Mouse (Mus musculus) 3T3-L1 (cell line): ENCODE measurements around the gene AI413582.

ENCODE experiments used
- DNase-seq: peaks from one replicate; pipeline ENCODE4 v3.0.0-alpha.2; 2015; ENCODE audit warnings: low read depth, low spot score

The AI413582 gene

GRCm38 (mm10) chr17:27579816-27580215 lies 14.3 kb upstream of the AI413582 start:
- DNase-seq: no peak

DNA sequence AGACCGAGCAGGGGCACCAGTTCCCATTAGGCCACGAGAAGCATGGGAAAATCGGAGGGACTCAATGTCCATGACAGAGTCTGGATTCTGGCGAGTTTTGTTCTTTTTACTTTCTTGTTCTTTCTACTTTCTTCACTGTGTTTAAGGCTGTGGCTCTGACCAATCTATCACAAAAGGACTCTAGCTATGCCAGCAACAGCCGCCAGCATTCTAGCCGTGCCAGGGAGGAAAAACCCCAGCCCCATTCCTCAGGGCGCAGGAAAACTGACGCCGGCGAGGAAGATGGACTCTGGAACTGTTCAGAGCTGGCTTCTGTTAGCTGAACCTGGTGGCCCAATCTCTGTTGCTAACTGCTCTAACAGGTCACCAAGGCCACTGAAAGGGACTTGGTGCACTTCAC lies 12.9 kb upstream of the AI413582 start:
- DNase-seq: no peak

GRCm38 (mm10) chr17:27577468-27577867 lies 11.9 kb upstream of the AI413582 start:
- DNase-seq: peak; percentile 40

GRCm38 (mm10) chr17:27576056-27576455 lies 10.5 kb upstream of the AI413582 start:
- no peak for DNase-seq

GRCm38 (mm10) chr17:27575116-27575776 lies 9.7 kb upstream of the AI413582 start:
- no peak for DNase-seq

DNA sequence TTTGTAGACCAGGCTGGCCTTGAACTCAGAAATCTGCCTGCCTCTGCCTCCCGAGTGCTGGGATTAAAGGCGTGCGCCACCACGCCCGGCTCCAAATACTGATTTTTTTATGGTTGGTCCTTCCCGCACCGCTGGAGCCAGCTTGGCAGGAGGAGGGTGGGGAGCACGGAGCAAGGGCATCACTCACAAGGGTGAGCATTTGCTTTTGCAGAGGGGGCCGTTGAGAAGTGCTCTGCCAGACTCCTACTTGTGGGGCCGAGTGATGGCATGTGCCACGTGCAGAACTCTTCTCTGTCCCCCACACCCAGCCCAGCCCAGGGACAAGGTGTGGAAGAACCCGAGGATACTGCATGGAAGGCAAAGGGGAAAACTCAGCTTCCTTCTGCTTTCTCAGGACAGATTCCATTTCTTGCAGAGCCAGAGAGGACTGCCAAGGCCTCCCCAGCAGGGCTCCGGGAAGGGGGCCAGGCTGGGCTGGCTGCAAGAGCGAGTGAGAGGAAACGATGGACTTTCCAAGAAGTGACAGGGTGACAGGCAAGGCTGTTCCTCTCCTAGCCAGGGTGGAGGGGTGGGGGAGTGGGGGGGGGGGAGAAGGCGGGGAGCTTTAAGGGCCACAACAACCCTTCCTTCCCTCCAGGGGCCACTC lies 9.0 kb upstream of the AI413582 start:
- no peak for DNase-seq

DNA sequence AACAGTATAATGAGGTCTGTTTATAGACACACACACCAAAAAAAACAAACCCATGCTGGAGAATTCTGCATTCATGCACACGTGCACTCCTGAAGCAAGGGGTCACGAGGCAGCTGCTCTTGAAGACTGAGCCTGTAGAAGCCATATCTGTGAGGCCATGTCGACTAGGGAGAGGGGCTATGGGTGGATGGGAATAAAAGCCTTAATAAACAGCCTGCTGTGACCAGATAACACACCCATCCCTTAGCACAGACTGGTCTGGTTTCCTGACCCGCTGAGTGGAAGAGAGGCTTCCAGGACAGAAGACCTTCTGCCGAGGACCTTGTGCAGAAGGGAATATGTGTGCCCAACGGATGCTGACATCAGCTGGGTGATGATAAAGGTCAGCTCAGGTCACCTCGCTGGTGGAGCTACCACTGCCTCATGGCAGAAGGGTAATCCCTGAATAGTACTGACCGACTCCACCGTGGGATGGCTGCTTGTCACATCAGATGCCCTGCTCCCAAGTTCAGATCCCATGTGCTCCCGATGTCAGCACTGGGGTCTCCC lies 8.3 kb upstream of the AI413582 start:
- no peak for DNase-seq

GRCm38 (mm10) chr17:27571315-27571714 lies 5.8 kb upstream of the AI413582 start:
- DNase-seq: no peak

- DNase-seq: no peak
Observed at GRCm38 (mm10) chr17:27568228-27568627, 2.7 kb upstream of the AI413582 start.

DNA sequence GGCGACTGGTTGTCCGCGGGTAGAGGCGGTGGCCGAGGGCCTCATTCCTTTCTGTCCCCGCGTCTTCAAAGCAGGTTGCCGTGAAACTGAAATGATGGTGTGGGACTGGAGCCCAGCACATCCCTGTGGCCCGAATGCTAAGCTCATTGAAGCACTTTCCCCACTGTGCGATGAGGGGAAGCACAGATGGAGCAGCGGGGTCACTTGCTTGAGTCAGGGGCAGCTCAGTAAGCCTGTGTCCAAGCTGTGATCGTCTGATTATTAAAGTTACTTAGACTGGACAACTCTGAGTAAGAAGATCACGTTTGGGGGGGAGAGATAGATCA lies 349 bp upstream of the AI413582 start:
- DNase-seq: no peak

GRCm38 (mm10) chr17:27564391-27565162 lies 979 bp downstream of the AI413582 start:
- peak; percentile 39 for DNase-seq

DNA sequence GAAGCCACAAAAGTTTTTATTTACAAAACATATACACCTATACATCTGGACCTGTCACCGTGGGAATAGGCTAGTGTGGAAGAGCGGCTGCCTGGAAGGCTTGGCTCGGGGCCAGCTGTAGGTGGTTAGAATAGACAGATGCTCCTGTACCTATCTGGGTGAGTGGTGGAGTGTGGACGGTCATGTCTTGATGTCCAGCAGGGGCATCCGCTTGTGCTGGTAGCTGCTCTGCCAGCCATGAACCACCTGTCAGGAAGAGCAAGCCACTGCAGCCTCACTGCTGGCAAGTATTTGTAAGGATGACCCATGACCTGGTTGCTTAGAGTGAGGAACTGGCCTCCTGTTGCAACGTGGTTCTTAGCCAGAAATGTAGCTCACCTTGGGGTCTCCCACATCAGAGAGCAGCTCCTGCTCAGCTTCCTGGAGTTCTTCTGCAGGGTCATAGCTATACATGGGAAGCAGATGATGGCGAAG lies 1.7 kb downstream of the AI413582 start:
- DNase-seq: no peak

DNA sequence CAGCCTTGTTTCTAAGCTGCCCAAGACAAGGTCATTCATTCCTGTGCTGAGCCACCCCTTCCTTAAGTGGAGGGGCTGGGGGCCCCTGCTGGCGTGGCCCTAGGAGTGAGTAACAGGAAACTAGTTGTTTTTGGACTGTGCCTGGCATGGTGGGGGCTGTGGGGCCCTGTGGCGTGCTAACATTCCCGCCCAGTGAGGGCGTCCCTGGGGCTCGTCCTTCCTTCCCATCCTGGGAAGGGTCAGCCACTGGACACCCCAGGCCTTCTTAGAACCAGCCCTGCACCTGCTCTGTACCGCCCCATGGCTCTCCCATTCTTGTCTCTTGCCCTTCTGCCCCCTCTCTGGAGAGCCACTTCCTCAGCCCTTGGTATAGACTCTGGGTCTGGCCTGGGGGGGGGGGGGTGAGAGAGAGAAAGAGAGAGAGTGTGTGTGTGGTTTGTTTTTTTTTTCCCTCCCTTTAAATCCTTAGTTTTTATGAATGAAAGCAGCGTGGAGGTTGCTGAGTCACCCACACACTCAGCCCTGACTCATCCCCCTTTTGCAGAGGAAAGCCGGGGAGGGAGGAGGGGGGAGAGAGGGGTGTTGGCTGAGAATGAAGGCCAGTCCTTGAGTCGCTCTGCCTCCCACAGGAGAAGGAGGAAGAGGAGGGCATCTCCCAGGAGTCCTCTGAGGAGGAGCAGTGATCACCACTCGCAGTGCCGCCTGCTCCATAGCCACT lies 3.6 kb downstream of the AI413582 start:
- peak; percentile 97 for DNase-seq

- peak; percentile 52 for DNase-seq
Observed at GRCm38 (mm10) chr17:27560926-27561480, 4.6 kb downstream of the AI413582 start.

- DNase-seq: no peak
Observed at GRCm38 (mm10) chr17:27559596-27559995, 6.0 kb downstream of the AI413582 start.

DNA sequence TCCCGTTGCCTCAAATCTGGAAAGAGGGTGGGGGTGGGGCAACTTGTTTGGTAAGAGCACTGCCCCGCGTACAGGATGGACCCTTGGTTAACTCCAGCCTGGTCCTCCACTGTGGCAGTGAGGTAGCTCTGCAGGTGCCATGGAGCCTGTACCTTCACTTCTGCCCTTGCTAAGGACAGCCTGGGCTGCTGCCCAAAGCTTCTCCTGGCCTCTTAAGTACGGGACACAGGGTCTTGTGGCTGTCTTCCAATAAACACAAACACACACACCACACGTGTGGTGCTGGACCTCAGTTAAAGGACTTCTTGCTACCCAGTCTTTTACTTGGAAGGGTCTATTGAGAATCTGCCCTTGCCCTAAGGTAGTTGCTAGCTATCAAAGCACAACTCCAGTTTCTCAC lies 6.7 kb downstream of the AI413582 start:
- no peak for DNase-seq

- peak; percentile 45 for DNase-seq
Observed at GRCm38 (mm10) chr17:27557927-27558661, 7.5 kb downstream of the AI413582 start.

- DNase-seq: peak; percentile 72
Observed at GRCm38 (mm10) chr17:27557181-27557926, 8.2 kb downstream of the AI413582 start.

DNA sequence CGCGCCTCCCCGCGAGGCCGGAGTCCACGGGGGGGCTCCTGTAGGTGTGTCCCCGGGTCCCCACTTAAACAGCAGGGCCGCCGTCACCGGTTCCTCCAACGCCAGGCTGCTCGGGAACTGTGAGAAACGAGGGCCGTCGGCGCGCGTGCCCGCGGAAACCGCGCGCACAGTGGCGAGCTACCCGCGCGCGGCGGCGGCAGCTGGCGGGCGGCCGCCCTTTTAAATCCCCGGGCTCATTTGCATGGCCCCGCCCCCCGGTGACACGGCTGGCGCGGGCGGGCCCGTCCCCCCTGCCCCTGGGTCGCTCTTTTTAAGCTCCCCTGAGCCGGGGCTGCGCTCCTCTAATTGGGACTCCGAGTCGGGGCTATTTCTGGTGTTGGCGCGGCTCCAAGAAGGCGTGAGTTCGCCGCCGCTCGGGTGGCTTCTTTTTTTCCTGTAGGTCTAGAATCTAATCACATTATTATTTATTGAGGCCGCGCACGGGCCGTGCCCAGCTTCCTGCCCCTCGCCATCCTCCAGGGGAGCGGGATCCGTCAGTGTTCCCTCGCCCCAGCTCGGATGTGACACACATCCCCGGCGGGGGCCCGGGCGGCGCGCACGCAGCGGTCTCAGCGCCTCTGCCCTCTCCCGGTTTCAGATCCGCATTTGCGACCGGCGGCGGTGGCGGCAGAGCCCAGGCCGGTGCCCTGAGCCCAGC lies 9.1 kb downstream of the AI413582 start, which contains the start of gene Hmga1:
TSS of gene Hmga1 (plus strand) at position 183 of the 697 bp plus-strand sequence.
- peak; percentile 74 for DNase-seq
